Mouse (Mus musculus) 3134 (cell line): ENCODE measurements at regions not wholly inside any gene's neighbourhood (a gene's known extent, or its start where the extent isn't known, plus 50 kb on each side); places are given as distances from the start of the nearest gene placed in this dataset.

Experiments used
- DNase-seq: peaks from one replicate; pipeline ENCODE4 v3.0.0-alpha.2; 2011; ENCODE audit warnings: low spot score; ENCODE audit not compliant: insufficient read length; ENCODE audit errors: extremely low read depth

- no peak for DNase-seq
These were observed 1286.5 kb upstream of the A1bg start for GRCm38 (mm10) chr15:62209296-62209695.

DNA sequence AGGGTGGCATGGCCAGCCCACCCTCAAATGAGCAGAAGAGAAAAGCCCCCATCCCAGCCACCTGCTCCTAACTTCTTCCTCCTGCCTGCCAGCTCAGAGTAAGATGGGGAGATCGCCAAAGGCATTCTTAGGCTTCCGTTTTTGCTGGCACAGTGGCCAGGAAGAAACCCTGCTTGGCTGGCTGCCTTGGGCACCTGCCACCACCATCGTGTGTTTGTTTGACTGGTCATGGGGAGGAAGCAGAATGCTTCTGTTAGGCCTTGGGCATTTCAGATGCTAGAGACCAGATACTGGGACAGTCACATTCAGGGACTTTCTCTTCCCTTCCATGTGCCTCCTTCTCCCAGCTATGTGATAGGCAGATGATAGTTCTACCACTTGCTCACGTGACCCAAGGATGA, 1283.7 kb upstream of the A1bg start:
- peak; percentile 71 for DNase-seq

DNA sequence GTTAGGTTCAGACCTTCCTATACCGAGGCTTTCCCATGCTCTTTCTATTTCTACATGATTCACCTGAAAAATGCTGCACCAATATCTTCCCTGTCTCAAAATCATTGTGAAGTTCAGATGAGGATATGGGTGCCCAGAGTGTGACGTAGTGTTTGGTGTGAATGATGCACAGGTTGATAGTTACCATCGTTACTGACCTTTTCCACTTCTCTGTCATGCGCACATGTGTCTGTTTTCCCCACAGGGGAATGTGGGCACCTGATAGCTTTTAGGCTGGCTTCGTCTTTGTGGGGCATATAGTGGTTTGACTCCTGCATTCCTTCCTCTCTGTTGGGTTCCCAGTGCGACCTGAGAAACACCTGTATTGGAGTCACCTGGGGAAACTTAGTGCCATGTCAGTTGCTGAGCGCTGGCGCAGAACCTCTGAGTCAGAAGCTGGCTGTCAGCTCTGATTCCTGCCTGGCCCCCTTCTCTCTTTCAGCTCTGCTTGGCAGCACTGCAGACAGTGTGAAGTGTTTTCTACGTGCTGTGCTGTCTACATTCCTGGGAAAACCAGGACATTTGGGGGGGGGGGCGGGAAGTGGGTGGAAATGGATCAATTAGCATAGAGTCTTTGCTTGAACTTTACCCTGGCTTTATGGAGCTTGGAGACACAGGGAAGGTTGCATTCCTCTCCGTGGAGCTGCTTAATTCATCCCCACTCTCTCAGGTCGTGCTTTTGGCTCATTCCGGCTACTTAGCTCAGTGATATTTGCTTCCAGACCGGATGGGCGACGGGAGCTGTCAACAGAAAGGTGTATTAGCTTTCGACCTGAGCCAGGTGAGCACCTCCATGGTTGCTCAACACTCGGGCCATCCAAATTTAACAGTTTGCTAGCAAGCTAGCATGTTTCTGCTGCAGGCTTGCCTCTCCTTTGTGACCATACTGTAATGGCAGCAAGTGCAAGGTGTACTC, 1281.4 kb upstream of the A1bg start:
- no peak for DNase-seq

- DNase-seq = peak; percentile 54
These were observed 1280.1 kb upstream of the A1bg start for GRCm38 (mm10) chr15:62202781-62203375.

- no peak for DNase-seq
These were observed 1275.9 kb upstream of the A1bg start for GRCm38 (mm10) chr15:62198721-62199120.

DNA sequence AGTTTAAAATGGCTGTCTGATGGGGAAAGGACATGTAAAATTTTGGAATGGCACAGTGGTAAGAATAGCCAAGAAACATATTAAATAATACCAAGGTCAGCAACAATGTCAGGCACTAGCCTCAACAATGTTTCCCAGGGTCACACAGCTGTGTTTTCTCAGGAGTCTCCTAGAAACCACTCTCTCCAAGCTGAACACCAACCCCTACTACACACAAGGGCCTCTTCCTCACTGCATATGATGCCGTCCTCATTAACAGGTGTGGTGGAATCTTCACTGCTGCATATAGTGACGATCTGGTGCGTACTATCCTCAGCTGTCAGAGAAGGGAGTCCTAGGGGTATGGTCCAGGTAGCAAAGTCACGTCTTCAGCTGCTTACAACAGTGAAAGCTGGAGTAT, 1275.4 kb upstream of the A1bg start:
- no peak for DNase-seq

GRCm38 (mm10) chr15:62195440-62195839, 1272.6 kb upstream of the A1bg start:
- no peak for DNase-seq

DNA sequence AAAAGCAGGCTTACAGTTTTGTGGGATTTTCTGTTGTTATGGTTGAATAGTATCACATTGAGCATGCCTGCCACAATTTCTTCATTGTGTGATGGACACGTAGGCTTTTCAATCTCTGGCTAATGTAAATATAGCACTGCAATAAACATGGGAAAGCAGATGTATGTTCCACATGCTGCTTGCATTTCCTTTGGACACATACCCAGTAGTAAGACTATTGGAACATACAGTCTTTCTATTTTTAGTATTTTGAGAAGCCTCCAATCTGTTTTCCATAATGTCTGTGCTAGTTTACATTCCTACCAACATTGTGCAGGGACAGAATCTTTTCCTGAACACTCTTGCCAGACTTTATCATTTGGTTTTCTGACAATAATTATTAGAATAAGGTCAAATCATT, 1269.9 kb upstream of the A1bg start:
- DNase-seq = no peak

DNA sequence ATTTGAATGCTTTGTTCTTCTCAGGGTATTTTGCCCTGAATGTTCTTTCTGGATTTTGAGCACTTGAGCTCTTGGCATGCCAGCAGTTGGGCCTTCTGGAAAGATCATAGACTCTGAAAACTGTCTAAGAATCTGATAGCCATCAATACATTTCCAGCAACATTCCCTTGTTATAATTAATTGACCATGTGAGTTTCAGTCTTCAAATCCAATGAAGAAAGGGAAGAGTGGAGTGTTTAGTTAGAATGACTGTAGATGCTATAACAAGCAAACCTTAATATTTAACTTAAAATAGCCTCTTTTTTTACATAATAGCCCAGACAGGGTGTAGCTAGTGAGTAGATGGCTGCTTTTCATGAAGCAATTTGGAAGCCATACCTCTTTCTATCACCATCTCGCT, 1268.8 kb upstream of the A1bg start:
- DNase-seq = no peak

DNA sequence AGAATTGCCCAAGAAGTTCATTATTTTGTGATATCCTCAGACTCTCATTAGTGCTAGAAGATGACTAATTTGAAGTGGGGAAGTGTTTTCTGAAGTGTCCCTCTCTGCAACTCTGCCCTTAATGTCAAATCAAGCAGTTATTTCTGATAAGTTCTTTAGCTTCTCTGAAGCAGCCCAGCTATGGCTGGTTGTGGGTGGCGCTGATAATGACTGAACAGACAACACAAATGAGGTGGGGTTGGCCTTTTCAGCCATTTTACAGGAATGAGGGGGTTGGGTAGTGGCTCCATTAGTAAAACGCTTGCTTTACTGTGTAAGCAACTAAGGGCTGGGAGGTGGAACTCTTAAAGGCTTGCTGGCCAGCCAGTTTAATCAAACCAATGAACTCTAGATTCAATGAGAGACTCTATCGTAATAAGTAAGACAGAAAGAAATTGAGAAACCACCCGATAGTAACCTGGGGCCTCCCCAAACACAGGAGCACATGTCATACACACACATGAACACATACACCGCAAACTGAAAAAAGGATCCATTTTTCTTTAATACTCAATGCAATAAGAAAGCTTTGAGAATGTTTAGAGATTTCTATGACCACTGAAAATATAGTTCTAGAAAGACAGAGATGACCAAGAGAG, 1268.3 kb upstream of the A1bg start:
- DNase-seq = no peak

- no peak for DNase-seq
These were observed 1267.6 kb upstream of the A1bg start for GRCm38 (mm10) chr15:62190224-62190910.

GRCm38 (mm10) chr15:62189565-62190181, 1266.9 kb upstream of the A1bg start:
- no peak for DNase-seq

DNA sequence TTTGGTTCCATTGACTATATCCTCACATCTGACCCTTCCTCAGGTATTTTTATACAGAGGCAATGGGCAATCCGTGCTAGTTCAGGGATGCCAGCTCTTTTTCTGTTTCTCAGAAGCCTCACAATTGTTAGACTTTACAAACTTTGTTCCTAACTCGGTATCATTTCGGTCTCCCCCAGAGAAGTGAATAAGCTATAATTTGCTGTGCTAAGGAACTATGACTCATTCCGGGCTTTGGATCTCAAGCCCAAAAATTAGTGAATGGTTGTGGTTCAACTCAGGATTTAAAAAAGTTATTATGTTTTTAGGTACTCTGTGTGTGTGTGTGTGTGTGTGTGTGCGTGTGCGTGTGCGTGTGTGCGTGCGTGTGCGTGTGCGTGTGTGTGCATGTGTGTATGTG, 1263.7 kb upstream of the A1bg start:
- no peak for DNase-seq

- no peak for DNase-seq
These were observed 1261.0 kb upstream of the A1bg start for GRCm38 (mm10) chr15:62183803-62184202.

DNA sequence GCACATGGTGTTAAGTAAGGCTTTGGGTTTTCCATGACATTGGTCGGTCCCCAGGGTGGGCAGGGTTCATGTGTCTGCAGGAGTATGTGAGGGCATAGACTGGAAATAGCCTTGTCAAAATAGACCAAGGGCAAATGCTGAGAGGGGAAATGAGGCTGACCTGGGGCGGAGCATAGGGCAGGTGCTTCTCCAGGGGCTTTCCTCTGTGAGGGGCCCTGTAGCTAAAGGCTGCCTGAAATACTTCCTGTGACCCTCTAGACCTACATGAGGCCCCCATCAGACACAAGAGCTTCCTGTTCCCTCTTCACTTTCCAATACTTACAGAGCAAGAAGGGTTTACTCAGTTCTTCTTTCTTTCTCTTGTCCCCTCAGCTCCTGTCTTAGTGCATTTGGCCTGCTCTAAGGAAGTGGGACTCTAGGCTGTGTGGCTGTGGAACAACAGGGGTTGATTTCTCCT, 1258.7 kb upstream of the A1bg start:
- no peak for DNase-seq

GRCm38 (mm10) chr15:62180718-62181117, 1257.9 kb upstream of the A1bg start:
- no peak for DNase-seq

GRCm38 (mm10) chr15:62179801-62180200, 1257.0 kb upstream of the A1bg start:
- no peak for DNase-seq

- no peak for DNase-seq
These were observed 1255.8 kb upstream of the A1bg start for GRCm38 (mm10) chr15:62178568-62178967.

- DNase-seq = no peak
These were observed 1255.1 kb upstream of the A1bg start for GRCm38 (mm10) chr15:62177768-62178410.

- no peak for DNase-seq
These were observed 1253.3 kb upstream of the A1bg start for GRCm38 (mm10) chr15:62176076-62176475.
